Mouse (Mus musculus) adrenal gland, adult 8-10 months (tissue): ENCODE results near the gene Tvp23b. TPM values are rescaled to one million over a fixed set of nuclear protein-coding genes. Genes with fewer than 3 reads are reported as not detected.

Experiments
- DNase-seq: peaks from one replicate; pipeline ENCODE4 v3.0.0; 2022
- total RNA-seq, 4 experiments: library from RNA; stranded (reverse); gene quantifications; 2 replicates each; pipeline ENCODE4 v1.2.4; 2022

The Tvp23b gene
- total RNA-seq, 4 experiments from 2014 or later: 55.3 to 69.3 (median 59.9) TPM

DNA sequence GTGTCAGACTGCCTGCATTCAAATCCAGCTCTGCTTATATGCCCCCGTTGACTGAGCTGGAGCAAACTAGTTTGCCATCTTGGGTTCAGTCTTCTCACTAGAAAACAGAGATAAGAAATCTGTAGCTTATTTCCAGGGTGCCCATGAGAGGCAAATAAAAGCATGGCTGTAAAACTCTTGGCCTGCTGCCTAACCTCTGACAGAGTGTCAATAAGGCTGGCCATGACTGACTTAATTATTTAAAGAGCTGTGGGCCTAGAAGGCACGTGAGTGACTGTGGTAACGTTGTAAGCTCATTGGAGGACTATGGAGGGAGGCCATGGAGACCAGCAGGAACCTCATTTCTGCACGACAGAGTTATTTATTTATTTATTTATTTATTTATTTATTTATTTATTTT is 66.3 kb downstream of the Tvp23b start:
- no peak for DNase-seq

DNA sequence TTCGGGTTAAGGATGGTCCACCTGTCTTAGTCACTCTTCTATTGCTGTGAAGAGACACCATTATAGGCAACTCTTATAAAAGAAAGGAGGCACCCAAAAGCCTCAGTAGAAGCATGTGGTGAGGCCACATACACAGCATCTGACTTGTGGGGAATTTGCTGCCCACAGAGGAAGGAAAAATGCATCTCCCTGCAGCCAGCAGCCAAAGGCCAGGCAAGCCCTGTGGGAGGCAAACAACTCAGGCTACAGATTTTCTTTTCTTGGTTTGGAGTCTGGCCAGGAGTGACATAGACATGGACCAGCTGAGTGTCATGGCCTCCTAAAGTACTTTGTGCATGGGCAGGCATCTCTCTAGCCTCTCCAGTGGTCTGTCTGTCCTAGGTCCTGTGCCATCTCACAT is 70.3 kb downstream of the Tvp23b start:
- DNase-seq: no peak

DNA sequence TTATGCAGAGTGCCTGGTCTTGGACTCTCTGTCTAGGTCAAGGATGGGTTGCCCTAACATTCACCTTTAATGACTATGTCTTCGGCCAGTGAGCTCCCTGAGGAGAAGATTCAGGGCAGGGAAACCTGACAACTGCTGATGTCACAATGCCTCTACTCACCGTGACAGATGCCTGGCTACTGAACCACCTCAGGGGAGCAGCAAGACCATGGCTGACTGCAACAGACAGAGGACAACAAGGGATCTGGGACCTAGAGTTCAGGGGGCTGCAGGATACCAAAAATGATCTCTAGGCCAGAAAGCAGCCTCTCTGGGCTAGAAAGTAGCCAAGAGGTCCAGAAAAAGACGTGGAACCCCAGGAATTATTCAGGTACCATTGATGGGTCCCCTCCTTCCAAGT is 71.8 kb downstream of the Tvp23b start, which contains the start of gene Cdrt4:
TSS of gene Cdrt4 (plus strand) at position 182 of the 400 bp plus-strand sequence.
- DNase-seq: no peak

DNA sequence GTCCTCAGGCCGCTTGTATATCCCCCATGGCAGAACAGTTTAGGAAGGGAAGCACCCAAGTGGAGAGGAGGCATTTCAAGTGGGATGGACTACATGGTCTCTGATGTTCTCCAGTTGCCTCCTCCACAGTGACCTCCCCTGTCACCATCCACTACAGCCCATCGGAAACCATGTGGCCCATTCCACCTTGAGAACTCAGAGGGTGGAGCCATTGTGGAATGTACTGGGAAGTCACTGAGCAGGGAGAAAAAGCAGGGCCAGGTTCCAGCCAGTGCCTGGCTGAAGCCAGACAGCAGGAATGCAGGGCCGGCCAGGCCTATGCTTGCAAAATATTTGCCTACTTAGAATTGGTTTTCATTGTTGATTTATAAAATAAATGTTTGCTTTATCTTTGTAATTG is 75.5 kb downstream of the Tvp23b start:
- no peak for DNase-seq

DNA sequence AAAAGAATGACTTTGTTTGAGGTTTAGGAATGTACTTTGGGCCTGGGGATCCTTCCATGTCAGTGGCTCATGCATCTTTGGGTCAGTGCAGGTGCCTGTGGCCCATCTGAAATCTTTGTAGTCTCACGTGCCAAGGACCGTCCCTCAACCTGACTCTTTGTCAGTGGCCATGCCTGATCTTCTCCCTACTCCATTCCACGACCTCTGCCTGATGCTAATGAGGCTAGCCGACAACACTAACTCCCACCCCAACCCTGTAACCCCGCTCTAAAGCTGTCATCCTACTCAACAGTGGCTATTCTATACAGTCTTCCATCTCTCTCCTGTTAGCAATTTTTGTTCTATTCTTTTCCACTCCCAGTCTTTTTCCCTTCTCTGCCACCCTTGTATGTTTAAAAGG is 75.9 kb downstream of the Tvp23b start:
- DNase-seq: no peak

DNA sequence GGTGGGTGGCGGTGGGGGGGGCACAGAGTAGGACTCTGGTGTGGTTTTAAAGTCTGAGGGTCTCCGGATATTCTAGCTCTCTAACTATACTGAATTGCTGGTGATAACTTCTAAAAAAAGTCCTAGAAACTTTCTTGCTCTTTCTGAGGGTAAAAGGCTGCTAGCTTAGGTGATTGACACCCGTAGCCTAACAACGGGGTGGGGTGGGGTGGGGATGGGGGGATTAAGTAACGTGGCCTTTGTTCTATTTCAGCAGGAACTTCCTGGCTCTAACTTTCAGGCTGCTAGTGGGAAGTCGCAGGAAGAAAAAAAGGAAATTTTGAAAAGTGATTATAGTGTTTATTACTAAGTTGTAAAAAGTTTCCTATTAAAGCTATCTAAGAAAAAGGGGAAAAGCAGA is 76.5 kb downstream of the Tvp23b start:
- no peak for DNase-seq

DNA sequence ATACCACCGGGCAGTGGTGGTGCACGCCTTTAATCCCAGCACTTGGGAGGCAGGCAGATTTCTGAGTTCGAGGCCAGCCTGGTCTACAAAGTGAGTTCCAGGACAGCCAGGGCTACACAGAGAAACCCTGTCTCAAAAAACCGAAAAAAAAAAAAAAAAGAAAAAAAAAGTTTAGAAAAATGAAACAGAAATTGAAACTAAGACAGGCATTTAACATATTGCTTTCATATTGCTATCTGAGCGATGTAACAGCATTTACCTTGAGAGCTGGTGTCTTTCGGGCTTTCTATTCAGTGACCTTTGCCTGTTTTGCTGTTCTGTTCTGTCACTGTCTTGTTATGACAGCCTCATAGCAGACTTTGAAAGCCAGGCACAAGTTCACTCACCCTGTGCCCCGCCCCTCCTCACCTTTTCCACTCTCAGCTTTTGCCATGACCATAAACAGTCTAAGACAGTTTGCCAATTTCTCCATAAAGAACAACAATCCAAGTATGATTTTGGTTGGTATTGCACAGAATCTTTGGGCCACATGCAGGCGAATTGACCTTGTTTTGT is 78.4 kb downstream of the Tvp23b start:
- DNase-seq: no peak

DNA sequence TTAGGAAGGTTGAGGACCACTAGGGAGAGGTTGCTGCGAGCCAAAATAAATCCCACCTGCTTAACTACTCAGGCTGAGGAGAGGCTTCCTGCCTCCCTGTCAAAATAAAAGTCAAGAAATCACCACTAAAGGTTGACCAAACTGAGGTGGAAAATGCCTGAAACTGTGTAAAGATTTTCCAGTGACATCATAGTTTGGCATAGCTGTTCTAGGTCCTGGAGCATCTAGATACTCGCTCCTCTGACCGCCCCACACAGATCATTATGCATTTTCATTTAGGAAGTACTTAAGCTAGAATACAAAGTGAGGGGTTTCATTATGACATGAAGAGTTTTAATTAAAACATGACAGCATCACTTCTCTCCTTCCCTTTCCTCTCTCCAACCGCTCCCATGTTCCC is 84.0 kb downstream of the Tvp23b start:
- DNase-seq: no peak

DNA sequence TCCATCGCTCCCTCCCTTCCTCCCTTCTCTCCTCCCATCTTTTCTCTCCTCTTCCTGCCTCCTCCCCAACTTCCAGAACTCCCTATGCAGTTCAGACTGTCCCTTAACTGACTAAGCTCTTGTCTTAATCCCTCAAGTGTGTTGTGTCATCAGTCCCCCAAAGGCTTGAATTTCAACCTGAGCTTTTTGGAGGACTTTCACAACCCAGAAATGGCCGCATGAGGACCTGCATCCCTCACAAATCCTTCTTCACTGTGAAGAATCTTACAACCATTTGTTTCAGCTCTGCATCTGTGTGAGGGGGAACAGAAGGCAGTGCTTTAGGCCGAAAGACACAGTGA is 87.1 kb downstream of the Tvp23b start:
- no peak for DNase-seq

Other genes with a start within 250 kb of the Tvp23b start
- 10 to 100 TPM; 30.3 to 54.2 (median 37.9) TPM for gene Lrrc75a, start 230.9 kb upstream of the Tvp23b start, total RNA-seq
- gene Mmgt2, start 230.8 kb upstream of the Tvp23b start, total RNA-seq: 10 to 100 TPM; 39.9 to 60.5 (median 52.3) TPM
- gene Zfp287, start 147.6 kb upstream of the Tvp23b start, total RNA-seq: 1 to 10 TPM; 4.5 to 9.8 (median 6.8) TPM
- not detected for gene Gm10428, start 126.4 kb upstream of the Tvp23b start, total RNA-seq
- 1 to 10 TPM; 2.9 to 4.8 (median 4.3) TPM for gene Zfp286, start 90.0 kb upstream of the Tvp23b start, total RNA-seq
- gene Trim16, start 59.2 kb upstream of the Tvp23b start, total RNA-seq: 1 to 10 TPM; 4.8 to 9.2 (median 6.5) TPM
- gene Fbxw10, start 32.4 kb upstream of the Tvp23b start, total RNA-seq: 1 to 10 TPM; 1.1 to 2.2 (median 1.9) TPM
- under 1 TPM in 1 of 4 experiments, not detected in 3; 0.35 TPM for gene Cdrt4, start 71.7 kb downstream of the Tvp23b start, total RNA-seq
- gene Tekt3, start 182.2 kb downstream of the Tvp23b start, total RNA-seq: not detected
- gene Pmp22, start 249.5 kb downstream of the Tvp23b start, total RNA-seq: 100 to 1,000 TPM in 3 of 4 experiments, 10 to 100 TPM in 1; 92.8 to 116 (median 109) TPM